Mouse (Mus musculus): ENCODE measurements at regions not wholly inside any gene's neighbourhood (a gene's known extent, or its start where the extent isn't known, plus 50 kb on each side); places are given as distances from the start of the nearest gene placed in this dataset.

- no peak for TF ChIP-seq CTCF (conservative IDR thresholded peaks at IDR 0.05; ENCODE audit: insufficient read depth, insufficient read length, low read depth, low read length)
- TF ChIP-seq POLR2A (IDR thresholded peaks at IDR 0.05; ENCODE audit: low read depth, low read length): no peak
Measured at GRCm38 (mm10) chr10:85292477-85292855, 94.1 kb upstream of the Btbd11 start.
